ENCODE assay signal across 19 mouse cellular contexts in the genomic region with DNA sequence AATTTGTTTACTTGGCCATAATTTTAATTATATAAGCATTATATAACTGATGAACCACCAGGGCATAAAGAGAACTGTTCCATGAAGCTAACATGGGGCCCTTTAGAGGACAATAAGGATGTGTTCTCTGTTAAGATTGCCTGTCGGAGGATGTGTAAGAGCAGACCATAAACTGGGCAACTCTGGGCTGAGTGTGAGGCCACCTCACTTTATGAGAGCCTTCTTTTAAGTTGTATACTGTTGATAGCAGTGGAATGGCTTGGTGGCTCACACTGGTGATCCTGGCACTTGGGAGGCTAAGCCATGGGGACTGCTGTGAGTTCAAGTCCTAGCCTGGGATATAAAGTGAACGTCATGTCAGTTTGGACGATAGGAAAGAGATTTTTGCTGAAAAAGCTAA.
"Had no signal": no experiment of that assay in that cellular context is flagged by ENCODE, and none has a peak within 500 bp of the region (broad histone marks: within the 10 kb centered on the region; RNA-seq: fewer than 3 reads in every experiment).

No protein-coding gene starts in this region.

- H3K4me2 ChIP-seq: lung, embryonic 14.5 days; midbrain, embryonic 12.5 days; neural tube, embryonic 13.5 days; neural tube, embryonic 15.5 days had no signal

- H3K27ac ChIP-seq: midbrain, embryonic 10.5 days; midbrain, embryonic 12.5 days; neural tube, embryonic 15.5 days had no signal

- H3K4me1 ChIP-seq: midbrain, embryonic 12.5 days had no signal

- DNase-seq: lung, adult 18-20 months; lung, embryonic 14.5 days; lung, postnatal 10 days; lung, postnatal 4 days; midbrain, embryonic 14.5 days; retina, postnatal 1 day; right cerebral cortex, adult 18-20 months; right cerebral cortex, postnatal 25 days; right cerebral cortex, postnatal 4 days; spleen, adult 18-20 months; thymus, adult 18-20 months; thymus, postnatal 14 days; thymus, postnatal 36 days had no signal

- H3K9ac ChIP-seq: lung, embryonic 14.5 days; midbrain, embryonic 12.5 days; neural tube, embryonic 13.5 days; neural tube, embryonic 15.5 days had no signal

- ATAC-seq: midbrain, embryonic 16.5 days had no signal

- H3K36me3 ChIP-seq: midbrain, embryonic 10.5 days; midbrain, embryonic 12.5 days; neural tube, embryonic 13.5 days; neural tube, embryonic 15.5 days had no signal

- H3K4me3 ChIP-seq: midbrain, embryonic 10.5 days; midbrain, embryonic 12.5 days; myocyte; neural tube, embryonic 13.5 days; neural tube, embryonic 15.5 days had no signal

- H3K27me3 ChIP-seq: midbrain, embryonic 12.5 days; neural tube, embryonic 13.5 days; neural tube, embryonic 15.5 days had no signal

- H3K9me3 ChIP-seq: midbrain, embryonic 10.5 days; midbrain, embryonic 12.5 days; neural tube, embryonic 13.5 days; neural tube, embryonic 15.5 days had no signal
